Mouse (Mus musculus) ES-Bruce4 (cell line): Measurements from ENCODE around the gene Tnfrsf4. TPM values are rescaled to one million over a fixed set of nuclear protein-coding genes. Genes with fewer than 3 reads are reported as not detected.

Source experiments
- H3K27ac ChIP-seq: 2 replicates; pipeline ENCODE4 v1.5.1; 2012; ENCODE audit warnings: low read length, inconsistent platforms; ENCODE audit not compliant: insufficient read depth
- H3K27me3 ChIP-seq: 2 replicates; pipeline ENCODE4 v1.6.1; 2012; ENCODE audit warnings: mild to moderate bottlenecking, low read length, inconsistent platforms; ENCODE audit not compliant: control insufficient read depth, poor library complexity, insufficient read depth, severe bottlenecking
- H3K36me3 ChIP-seq: 2 replicates; pipeline ENCODE4 v1.6.1; 2012; ENCODE audit warnings: inconsistent platforms, mild to moderate bottlenecking, low read length, moderate library complexity; ENCODE audit not compliant: control insufficient read depth, poor library complexity, insufficient read depth, severe bottlenecking
- H3K4me1 ChIP-seq: one replicate; pipeline ENCODE4 v1.8.1; 2011; ENCODE audit warnings: low read length; ENCODE audit not compliant: control insufficient read depth, insufficient read depth
- H3K4me3 ChIP-seq: 2 replicates; pipeline ENCODE4 v1.5.1; 2011; ENCODE audit warnings: low read depth, mild to moderate bottlenecking, low read length
- H3K9ac ChIP-seq: 2 replicates; pipeline ENCODE4 v1.6.1; 2012; ENCODE audit warnings: low read depth, mild to moderate bottlenecking, inconsistent platforms; ENCODE audit not compliant: poor library complexity, severe bottlenecking
- H3K9me3 ChIP-seq: replicated peaks from 2 replicates; pipeline ENCODE4 v1.6.1; 2012; ENCODE audit warnings: mild to moderate bottlenecking, low read length, inconsistent platforms; ENCODE audit not compliant: control insufficient read depth, poor library complexity, insufficient read depth, severe bottlenecking
- CTCF ChIP-seq: IDR thresholded peaks from one replicate; pipeline ENCODE4 v1.8.1; 2011; ENCODE audit warnings: low read depth, low read length
- EP300 ChIP-seq: IDR thresholded peaks from 2 replicates; pipeline ENCODE4 v1.6.1; 2011; ENCODE audit warnings: low read depth, low read length; ENCODE audit not compliant: insufficient read depth
- POLR2A ChIP-seq: IDR thresholded peaks from one replicate; pipeline ENCODE4 v1.8.1; 2011; ENCODE audit warnings: low read length; ENCODE audit not compliant: insufficient read depth
- polyA plus RNA-seq: library from polyadenylated mRNA; stranded (reverse); fragments of >200 nt; gene quantifications from 2 replicates; pipeline ENCODE4 v1.2.4, GENCODE M21; 2011; ENCODE audit warnings: low read depth; ENCODE audit not compliant: missing spikeins, insufficient read depth, insufficient read length

The Tnfrsf4 gene
- polyA plus RNA-seq, 1 experiment = 2.9 TPM

DNA sequence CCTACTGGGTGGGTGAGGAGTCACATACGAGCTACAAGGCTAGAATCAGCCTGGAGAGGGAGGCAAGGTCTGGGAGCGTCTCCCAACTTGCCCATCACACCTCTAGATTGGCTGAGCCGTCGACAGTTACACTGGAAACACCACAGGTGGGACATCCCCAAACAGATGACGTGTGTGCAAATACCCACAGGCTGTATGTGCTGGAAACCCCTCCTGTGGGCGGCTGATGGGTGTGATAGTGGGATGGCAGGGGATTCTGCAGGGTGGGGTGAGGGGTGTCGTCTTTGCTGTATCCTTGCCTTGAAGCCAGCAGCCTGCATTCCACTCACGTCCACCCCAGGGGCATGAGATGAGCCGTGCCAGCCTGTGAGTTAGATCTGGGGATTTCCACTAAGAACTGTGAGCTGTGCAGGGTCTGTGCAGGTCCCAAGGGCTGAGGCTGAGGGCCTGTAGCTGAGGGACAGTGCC, 17.0 kb downstream of the Tnfrsf4 start:
- H3K27me3 ChIP-seq = no peaks in the 10 kb centered on the region
- TF ChIP-seq POLR2A (no peak), EP300 (no peak), CTCF (no peak)
- H3K9me3 ChIP-seq = no peaks in the 10 kb centered on the region
- no peak overlapping the region for H3K27ac ChIP-seq
- H3K4me1 ChIP-seq = no peaks in the 10 kb centered on the region
- H3K36me3 ChIP-seq = no peaks in the 10 kb centered on the region
- H3K9ac ChIP-seq = 0 out of 2 replicates have a peak overlapping the region, but pooled peaks have one; percentile 47
- peak overlapping the region; percentile 87 for H3K4me3 ChIP-seq

DNA sequence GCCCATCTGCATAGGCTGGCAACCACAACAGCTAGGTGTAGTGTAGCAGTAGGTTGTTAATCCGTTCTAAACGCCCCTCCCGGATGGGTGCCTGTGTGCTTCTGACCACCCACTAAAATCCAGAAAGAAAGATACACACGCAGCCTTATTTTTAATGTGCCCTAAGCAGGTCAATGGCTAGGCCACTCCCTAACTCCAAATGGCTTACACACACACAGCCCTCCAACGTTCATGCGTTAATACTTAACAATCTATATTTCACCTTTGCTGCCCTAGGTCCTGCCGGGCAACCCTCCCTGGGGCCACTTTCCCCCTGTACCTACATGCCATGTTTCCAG, 17.6 kb downstream of the Tnfrsf4 start:
- no peaks in the 10 kb centered on the region for H3K36me3 ChIP-seq
- H3K9ac ChIP-seq = peak overlapping the region; percentile 47
- no peaks in the 10 kb centered on the region for H3K27me3 ChIP-seq
- H3K9me3 ChIP-seq = no peaks in the 10 kb centered on the region
- TF ChIP-seq CTCF = no peak
- TF ChIP-seq POLR2A = no peak
- no peak for TF ChIP-seq EP300
- peak overlapping the region; percentile 87 for H3K4me3 ChIP-seq
- H3K4me1 ChIP-seq = no peaks in the 10 kb centered on the region
- no peak overlapping the region for H3K27ac ChIP-seq

DNA sequence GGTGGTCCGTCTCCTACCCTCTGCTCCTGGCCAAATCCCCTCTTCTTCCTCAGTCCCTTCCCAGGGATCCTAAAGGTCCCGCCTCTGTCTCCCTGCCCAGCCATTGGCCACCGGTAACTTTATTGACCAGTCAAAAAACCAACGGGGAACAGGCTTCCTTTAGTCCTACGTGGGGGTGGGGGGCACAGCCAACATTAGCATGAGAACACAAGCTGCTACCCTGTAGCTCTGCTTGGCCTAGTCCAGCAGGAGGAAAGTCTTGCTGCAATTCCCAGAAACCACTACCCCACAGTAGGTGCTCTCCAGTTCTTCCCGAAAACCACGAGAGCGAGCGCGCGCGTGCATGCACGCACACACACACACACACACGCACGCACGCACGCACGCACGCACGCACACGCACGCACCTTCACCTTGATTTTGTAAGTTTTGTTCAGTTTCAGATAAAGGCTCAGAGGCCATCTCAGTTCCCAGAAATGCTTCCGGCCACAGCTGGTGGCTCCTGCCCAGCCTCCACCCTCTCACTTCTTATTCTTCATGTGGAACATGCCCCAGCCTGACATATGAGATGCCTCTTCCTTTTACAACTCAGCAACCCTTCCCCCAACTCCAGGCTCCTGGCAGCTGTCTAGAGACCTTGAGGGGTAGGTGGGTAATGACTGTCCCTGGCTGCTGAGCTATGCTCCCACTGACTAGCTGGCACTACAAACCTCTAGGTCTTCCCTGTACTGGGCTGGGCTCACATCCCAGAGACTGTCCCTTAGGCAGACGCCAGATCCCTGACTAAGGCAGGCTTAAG, 18.1 kb downstream of the Tnfrsf4 start:
- peak; percentile 69 for TF ChIP-seq POLR2A
- TF ChIP-seq EP300 = no peak; the same call in 1 of the 2 replicates
- H3K36me3 ChIP-seq = no peaks in the 10 kb centered on the region
- peak overlapping the region; percentile 84 for H3K27ac ChIP-seq
- no peaks in the 10 kb centered on the region for H3K27me3 ChIP-seq
- peak overlapping the region; percentile 87 for H3K4me3 ChIP-seq
- H3K9me3 ChIP-seq = no peaks in the 10 kb centered on the region
- H3K4me1 ChIP-seq = no peaks in the 10 kb centered on the region
- peak overlapping the region; percentile 47 for H3K9ac ChIP-seq

DNA sequence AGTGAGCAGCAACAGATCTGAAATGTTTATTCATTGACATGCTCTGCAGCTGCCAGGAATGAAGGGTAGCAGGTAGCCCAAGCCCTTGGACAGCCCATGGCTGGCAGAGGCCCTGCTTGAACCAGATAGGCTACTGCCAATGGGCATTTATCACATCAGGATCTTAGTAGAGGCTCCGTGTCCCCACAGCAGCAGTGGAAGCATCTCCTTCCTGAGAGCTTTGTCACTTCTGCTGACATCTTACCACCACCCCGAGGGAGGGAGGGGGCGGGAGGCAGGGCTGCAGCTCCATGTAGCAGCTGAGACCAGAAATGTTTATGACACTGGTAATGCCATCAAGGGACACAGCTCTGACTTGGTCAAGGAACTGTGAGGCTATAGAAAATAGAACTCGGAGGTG, 19.2 kb downstream of the Tnfrsf4 start:
- H3K27me3 ChIP-seq = no peaks in the 10 kb centered on the region
- H3K9me3 ChIP-seq = no peaks in the 10 kb centered on the region
- no peak overlapping the region; the same call in 1 of the 2 replicates for H3K27ac ChIP-seq
- H3K4me3 ChIP-seq = no peak overlapping the region
- no peaks in the 10 kb centered on the region for H3K36me3 ChIP-seq
- H3K4me1 ChIP-seq = no peaks in the 10 kb centered on the region
- TF ChIP-seq EP300 (no peak), POLR2A (no peak), CTCF (no peak)
- H3K9ac ChIP-seq = no peak overlapping the region

DNA sequence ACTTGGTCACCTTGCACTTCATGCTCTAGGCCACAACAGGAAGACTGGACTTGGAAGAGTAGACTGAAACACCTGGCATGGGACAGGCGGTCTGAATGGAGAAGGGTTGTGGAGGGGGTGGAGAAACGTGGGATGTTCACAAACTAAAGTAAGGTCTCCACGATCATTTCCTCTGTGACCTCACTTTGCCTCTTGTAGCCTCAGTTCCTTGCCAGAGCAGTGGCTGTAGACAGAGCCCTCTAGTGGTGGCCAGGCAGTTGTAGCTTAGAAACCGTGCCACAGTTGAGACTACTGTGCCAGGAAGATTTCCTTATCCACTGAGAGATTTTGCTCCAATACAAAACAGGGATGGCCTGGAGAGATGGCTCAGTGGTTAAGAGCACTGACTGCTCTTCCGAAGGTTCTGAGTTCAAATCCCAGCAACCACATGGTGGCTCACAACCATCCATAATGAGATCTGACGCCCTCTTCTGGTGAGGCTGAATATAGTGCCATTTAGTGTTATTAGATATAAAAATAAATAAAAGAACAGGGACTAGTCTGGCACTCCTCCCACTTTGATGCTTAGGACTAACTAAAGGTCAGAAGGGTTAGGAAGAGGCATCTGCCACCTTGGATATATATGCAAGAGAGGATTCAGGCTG, 20.0 kb downstream of the Tnfrsf4 start:
- Histone ChIP-seq H3K4me1 (no peaks in the 10 kb centered on the region), H3K27me3 (no peaks in the 10 kb centered on the region), H3K27ac (no peak overlapping the region), H3K4me3 (peak overlapping the region; percentile 46), H3K36me3 (no peaks in the 10 kb centered on the region), H3K9me3 (no peaks in the 10 kb centered on the region), H3K9ac (no peak overlapping the region)
- TF ChIP-seq CTCF = peak; percentile 79
- TF ChIP-seq EP300 = no peak
- no peak for TF ChIP-seq POLR2A

DNA sequence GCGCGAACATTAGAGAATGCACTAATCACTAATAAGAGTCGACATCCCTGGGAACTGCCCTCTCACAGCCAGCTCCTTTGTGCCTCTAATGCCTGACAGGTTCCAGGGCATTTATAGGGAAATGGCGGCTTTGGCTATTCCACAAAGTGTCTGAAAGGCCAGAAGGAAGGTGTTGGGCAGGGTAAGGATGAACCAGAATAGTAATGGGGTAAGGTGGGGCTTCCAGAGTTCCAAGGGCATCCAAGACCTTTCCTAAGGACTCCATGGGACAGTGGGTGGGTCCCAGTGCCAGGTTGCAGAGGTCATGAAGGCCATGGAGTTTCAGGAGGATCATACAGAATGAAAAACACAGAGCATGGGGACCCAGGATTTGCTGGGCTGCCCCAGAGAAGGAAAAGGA, 20.7 kb downstream of the Tnfrsf4 start:
- Histone ChIP-seq H3K9ac (peak overlapping the region; percentile 41), H3K27ac (no peak overlapping the region)

More for the DNA sequence above, 20.7 kb downstream of the Tnfrsf4 start:
- H3K4me1 ChIP-seq = no peaks in the 10 kb centered on the region
- H3K36me3 ChIP-seq = no peaks in the 10 kb centered on the region
- H3K9me3 ChIP-seq = no peaks in the 10 kb centered on the region
- no peaks in the 10 kb centered on the region for H3K27me3 ChIP-seq
- TF ChIP-seq CTCF = no peak
- TF ChIP-seq EP300 = no peak
- no peak for TF ChIP-seq POLR2A
- peak overlapping the region; percentile 45; the same call in 1 of the 2 replicates for H3K4me3 ChIP-seq
